Mouse (Mus musculus) erythroblast, embryonic 14.5 days (primary cell): ENCODE results near the gene Apbb2.

Source experiments
- GATA1 ChIP-seq: IDR thresholded peaks from 2 replicates; pipeline ENCODE4 v1.6.1; 2012; ENCODE audit warnings: low read length, inconsistent platforms, mixed read lengths
- TAL1 ChIP-seq: IDR thresholded peaks from 3 replicates; pipeline ENCODE4 v1.6.1; 2012; ENCODE audit warnings: low read length, inconsistent platforms, mixed read lengths

DNA sequence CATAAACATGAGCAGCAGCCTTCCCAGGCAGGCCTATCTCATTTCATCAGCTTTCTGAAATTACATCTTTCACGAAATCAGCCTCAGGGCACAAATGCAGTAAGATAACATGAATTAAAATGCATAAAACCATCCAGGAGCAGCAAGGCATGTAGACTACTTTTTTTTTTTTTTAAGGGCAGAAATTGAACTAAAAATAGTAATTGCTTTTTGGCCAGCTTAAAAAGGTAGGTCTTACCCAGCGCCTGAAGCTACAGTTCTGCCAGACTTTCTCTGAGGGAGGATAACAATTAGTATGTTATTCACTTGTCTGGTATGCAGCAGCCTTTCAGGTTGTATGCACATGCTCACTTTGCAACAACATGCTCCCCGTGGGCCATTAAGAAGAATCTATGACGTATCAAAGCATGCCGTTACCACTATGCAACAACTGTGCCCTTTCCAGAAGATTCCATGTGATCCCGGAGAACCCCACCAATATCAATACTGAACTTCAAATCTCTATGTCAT lies 32.3 kb downstream of the Apbb2 start:
- TF ChIP-seq TAL1 = no peak
- TF ChIP-seq GATA1 = no peak
